Mouse (Mus musculus) liver, embryonic 14.5 days (tissue): Measurements from ENCODE around the gene Map4k3.

ENCODE experiments used
- CTCF ChIP-seq: IDR thresholded peaks from 2 replicates; pipeline ENCODE4 v1.5.1; 2016; ENCODE audit warnings: antibody characterized with exemption, low read depth, control low read depth
- EP300 ChIP-seq: IDR thresholded peaks from 2 replicates; pipeline ENCODE4 v1.6.1; 2016; ENCODE audit warnings: antibody characterized with exemption, low read depth

DNA sequence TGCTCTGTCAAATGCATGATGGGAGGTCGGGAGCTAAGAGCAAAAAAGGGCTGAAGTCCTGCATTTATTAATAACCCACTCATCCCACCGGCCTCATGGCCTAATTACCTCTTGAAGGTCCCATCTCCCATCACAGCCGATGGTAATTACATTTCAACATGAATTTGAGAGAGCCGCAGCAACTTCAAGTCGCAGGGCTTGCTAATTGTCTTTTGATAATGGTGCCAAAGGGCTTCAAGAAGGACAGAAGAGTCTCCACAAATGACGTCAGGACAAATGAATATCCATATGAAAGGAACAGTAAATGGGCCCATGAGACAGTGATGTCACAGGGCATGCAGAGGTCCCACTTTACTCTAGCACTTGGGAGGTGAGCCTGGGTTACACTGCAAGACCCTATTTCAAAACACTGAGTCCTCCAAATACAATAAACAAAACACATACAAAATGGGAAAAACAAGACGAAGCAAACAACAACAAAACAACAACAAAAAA lies 153.8 kb downstream of the Map4k3 start:
- no peak for TF ChIP-seq CTCF
- no peak for TF ChIP-seq EP300
